Mouse (Mus musculus) heart, adult 2 months (tissue): Measurements from ENCODE around the gene Ube3b.

Source experiments
- CTCF ChIP-seq: fragments of 200-600 bp; IDR thresholded peaks from 2 replicates; pipeline ENCODE4 v1.8.1; 2022; ENCODE audit warnings: antibody characterized with exemption, mild to moderate bottlenecking, moderate library complexity
- EP300 ChIP-seq: fragments of 200-500 bp; IDR thresholded peaks from 2 replicates; pipeline ENCODE4 v1.6.1; 2011; ENCODE audit warnings: low read depth, low read length, control low read depth; ENCODE audit not compliant: insufficient read depth
- POLR2A ChIP-seq: fragments of 200-500 bp; IDR thresholded peaks from 2 replicates; pipeline ENCODE4 v1.6.1; 2011; ENCODE audit warnings: mild to moderate bottlenecking, low read depth, low read length, control low read depth; ENCODE audit not compliant: insufficient read depth

- TF ChIP-seq CTCF: no peak
- no peak for TF ChIP-seq EP300
- TF ChIP-seq POLR2A: no peak
Measured at GRCm38 (mm10) chr5:114415606-114416005, 35.2 kb downstream of the Ube3b start.
